Mouse (Mus musculus) granulocyte monocyte progenitor cell, adult 5-6 weeks (primary cell): Measurements from ENCODE around the gene Rps6kc1. TPM values are rescaled to one million over a fixed set of nuclear protein-coding genes. Genes with fewer than 3 reads are reported as not detected.

Source experiments
- ATAC-seq: replicated peaks from 2 replicates; pipeline ENCODE4 v1.8.0; 2016; ENCODE audit warnings: mild to moderate bottlenecking, moderate TSS enrichment, inconsistent platforms; ENCODE audit not compliant: poor library complexity, severe bottlenecking
- total RNA-seq, 2 experiments: library from RNA; stranded (forward) in 1 of 2; stranded (reverse) in 1 of 2; fragments of 200-712, 200-1000 nt in 1 of 2; fragments of >200 nt in 1 of 2; fragmentation: Nextera tagmentation in 1 of 2; gene quantifications; 2 replicates each; pipeline ENCODE4 v1.2.3; 2014 to 2017

Gene Rps6kc1
- total RNA-seq, 2 experiments from 2014 or later, result 5.1 to 16.0 TPM

DNA sequence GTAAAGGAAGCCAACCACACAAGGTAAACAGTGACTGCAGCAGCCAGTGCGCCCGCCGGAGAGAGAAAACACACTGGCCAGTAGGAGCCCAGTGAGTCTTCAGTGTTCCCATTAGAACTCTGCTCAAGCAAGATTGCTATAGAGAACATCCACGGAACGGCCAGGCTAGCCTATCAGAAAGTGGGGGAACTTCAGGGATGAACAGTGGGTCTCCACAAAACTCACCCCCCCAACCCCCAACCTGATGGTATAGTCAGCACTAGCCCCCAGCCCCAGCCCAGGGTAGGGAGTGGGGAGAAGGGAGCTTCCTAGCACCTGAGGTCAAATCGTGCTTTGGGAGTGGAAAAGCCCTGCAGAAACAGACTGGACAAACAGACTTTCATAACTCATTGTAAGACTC is 258.5 kb downstream of the Rps6kc1 start:
- no peak for ATAC-seq

Other genes starting within 250 kb of the Rps6kc1 start
- 27.0 and 34.8 TPM in 2 replicates for gene Angel2, start 13.3 kb upstream of the Rps6kc1 start, total RNA-seq (2014; fragmentation: Nextera tagmentation)
- 29.4 and 49.4 TPM in 2 replicates for gene Angel2, start 13.3 kb upstream of the Rps6kc1 start, total RNA-seq (2017)
- 0.64 TPM in 1 of 2 replicates, not detected in the other for gene Vash2, start 67.5 kb upstream of the Rps6kc1 start, total RNA-seq (2014; fragmentation: Nextera tagmentation)
- 0.21 TPM in 1 of 2 replicates, not detected in the other for gene Vash2, start 67.5 kb upstream of the Rps6kc1 start, total RNA-seq (2017)
- gene Flvcr1, start 114.4 kb upstream of the Rps6kc1 start, total RNA-seq (2014; fragmentation: Nextera tagmentation), result 25.1 and 29.5 TPM in 2 replicates
- 27.0 and 32.6 TPM in 2 replicates for gene Flvcr1, start 114.4 kb upstream of the Rps6kc1 start, total RNA-seq (2017)
- not detected in 2 replicates for gene Spata45, start 124.9 kb upstream of the Rps6kc1 start, total RNA-seq (2014; fragmentation: Nextera tagmentation)
- gene Spata45, start 124.9 kb upstream of the Rps6kc1 start, total RNA-seq (2017), result not detected in 2 replicates
- 4.0 and 21.4 TPM in 2 replicates for gene Tatdn3, start 151.2 kb upstream of the Rps6kc1 start, total RNA-seq (2014; fragmentation: Nextera tagmentation)
- 9.3 and 12.5 TPM in 2 replicates for gene Tatdn3, start 151.2 kb upstream of the Rps6kc1 start, total RNA-seq (2017)
- 11.1 and 12.6 TPM in 2 replicates for gene Nsl1, start 151.2 kb upstream of the Rps6kc1 start, total RNA-seq (2014; fragmentation: Nextera tagmentation)
- 14.1 and 17.6 TPM in 2 replicates for gene Nsl1, start 151.2 kb upstream of the Rps6kc1 start, total RNA-seq (2017)
- gene Batf3, start 186.1 kb upstream of the Rps6kc1 start, total RNA-seq (2014; fragmentation: Nextera tagmentation), result not detected in 2 replicates
- gene Batf3, start 186.1 kb upstream of the Rps6kc1 start, total RNA-seq (2017), result not detected in 2 replicates